Mouse (Mus musculus) gastrocnemius, postnatal 10 days (tissue): ENCODE results near the gene Gm20388. TPM values are rescaled to one million over a fixed set of nuclear protein-coding genes. Genes with fewer than 3 reads are reported as not detected.

Experiments
- DNase-seq: peaks from one replicate; pipeline ENCODE4 v3.0.0; 2021; ENCODE audit warnings: mixed read lengths
- total RNA-seq, 2 experiments: library from RNA; stranded (reverse); gene quantifications; 2 replicates each; pipeline ENCODE4 v1.2.3; 2021

The Gm20388 gene
- total RNA-seq, 2 experiments from 2014 or later = 2.9 to 6.0 TPM

DNA sequence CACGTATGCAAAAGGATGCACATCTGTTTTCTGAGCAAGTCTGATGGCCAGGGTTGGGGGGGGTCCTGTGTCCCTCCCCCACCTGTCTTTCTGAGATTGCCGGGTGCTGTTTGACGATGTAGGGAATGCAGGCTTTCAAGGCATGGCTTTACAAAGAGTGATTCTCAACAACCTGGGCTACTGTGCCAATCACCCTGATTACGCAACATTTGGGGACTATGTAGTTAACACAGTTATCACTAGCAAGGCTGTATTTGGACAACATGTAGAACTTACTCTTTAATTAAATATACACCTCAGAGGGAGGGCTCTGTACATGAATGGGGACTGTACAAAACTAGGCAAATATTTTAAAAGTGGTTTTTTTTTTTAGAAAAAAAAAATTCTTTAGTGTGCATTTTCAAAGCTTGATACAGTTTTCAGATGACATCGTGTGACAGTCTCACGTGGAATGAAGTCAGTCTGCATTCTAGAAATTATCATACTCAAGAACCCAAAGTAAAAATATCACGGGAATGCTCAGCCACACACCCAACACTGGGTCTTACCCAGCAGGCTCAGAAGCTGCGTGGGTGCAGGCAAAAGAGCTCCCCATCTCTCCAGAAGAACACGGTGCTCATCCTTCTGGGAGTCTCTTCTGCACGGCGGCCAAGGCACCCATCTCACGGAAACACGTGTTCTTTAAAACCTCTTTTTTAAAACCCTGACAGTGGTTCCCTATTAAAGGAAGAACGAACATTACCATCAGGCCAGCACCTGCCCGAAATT, 3930.1 kb downstream of the Gm20388 start:
- no peak for DNase-seq

DNA sequence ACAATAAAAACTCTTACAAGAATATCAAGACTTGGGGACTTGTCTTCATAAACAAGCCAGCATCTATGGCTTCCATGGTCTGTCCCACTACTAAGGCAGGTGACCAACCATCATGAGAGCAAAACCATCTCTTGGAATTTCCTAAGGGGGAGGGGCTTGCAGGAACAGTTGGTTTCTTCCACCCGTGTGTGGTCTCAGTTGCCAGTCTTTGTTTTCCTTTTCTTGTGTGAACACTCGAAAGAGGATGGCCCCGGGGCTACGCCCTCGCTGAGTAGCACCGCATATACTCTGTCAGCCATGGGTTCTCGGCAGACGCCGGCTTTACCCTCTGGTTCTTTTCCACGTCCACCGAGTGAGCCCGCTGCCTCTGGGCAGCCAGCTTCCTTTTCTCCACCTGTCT, 3931.4 kb downstream of the Gm20388 start:
- no peak for DNase-seq

DNA sequence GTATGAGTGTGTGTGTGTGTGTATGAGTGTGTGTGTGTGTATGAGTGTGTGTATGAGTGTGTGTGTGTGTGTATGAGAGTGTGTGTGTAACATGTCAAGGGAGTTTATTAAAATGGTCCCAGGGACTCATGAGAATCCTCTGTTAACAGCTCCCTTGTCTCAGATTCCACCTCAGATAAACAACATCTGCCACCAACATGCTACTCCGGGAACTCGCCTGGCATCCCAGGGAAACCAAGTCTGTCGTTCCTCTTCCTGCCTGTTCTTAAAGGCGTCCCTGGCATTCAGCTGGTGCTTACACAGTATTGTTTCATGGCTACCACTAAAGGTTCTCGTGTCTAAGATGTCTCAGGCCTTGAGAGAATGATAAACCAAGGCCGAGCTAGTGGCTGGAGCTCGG, 3933.7 kb downstream of the Gm20388 start:
- no peak for DNase-seq

DNA sequence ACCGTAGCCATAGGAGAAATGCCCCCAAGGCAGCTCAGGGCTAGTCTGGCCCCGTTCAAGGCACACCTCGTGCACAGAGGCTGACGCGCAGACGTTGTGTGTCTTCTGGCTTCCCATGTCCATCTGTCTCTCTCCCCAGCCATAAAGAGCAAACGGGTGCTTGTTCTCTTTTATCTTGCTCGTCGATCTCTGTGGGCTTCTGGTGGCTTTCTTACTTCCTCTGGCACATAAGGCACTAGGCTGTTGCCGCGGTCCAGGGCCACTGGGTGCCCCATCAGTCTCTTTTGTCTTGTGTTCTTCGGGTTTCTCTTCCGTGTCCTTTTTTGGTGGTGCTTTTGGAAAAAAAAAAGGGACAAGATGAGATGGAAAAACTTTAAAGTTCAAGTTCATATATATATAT, 3934.5 kb downstream of the Gm20388 start:
- no peak for DNase-seq

DNA sequence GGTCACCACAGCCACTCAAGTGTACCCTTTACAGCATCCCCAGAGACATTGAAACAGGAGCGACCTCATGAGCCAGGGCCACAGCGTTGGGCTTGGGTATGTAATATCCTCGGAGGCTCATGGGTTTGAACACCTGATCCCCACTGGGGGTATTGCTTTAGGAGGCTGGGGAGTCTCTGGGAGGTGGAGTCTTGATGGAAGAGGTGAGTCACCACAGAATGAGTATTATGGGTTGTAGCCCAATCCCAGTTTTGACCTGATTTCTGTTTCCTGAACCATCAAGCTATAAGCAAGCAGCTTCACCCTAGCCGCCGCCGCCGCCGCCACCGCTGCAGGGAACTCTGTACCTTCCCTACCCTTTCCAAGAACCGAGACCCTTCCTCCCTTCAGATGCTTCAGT, 3935.3 kb downstream of the Gm20388 start:
- no peak for DNase-seq

DNA sequence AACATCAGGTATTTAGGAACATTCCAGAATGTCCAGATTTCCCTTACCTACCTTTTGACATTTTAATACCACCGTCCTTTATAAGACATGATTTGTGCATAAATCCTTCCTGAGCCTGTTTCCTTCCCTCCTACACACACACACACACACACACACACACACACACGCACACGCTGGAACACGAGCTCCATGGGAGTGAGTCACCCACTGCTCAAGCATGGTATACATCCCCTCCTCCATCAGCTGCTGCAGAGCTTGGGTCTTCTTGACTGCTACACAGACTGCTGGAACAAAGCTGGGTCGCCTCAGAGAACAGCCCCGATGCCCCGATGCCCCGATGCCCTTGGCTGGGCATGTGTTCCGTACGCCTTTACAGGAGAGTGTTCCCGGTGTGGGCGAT, 3935.9 kb downstream of the Gm20388 start:
- no peak for DNase-seq

DNA sequence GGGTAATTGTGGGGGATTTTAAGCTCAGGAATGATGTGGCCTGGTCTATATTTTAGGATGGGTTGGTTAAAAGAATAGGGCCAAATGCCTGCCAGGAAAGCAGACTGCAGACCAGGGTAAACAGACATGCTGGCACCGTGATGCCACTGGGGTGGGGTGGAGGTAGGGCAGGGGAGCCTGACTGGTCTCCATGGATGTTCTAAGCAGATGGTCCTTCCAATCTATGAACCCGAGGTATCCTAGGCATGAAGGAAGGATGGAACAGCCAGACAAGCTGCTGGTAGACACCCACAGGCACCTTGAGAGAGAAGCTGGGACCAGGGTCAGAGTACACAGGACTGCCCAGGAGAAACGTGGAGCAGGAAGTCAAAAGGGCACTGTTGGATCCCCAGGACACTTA, 3936.9 kb downstream of the Gm20388 start:
- no peak for DNase-seq

DNA sequence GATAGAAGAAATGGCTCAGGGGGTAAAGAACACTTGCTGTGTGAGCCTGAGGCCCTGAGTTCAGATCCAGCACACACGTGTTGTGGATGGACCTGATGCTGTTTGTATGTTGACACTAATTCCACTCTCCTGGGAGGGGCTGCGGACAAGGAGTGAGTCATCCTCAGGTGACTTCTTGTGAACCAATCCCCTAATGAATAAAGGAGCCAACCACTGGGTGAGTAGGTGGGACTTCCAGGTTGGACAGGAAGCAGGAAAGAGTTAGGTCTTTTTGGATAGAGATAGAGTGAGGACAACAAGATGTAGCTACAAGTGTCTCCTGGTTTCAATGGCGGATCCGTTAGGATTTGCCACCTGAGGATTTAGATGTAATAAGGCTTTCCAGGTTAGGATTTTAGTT, 3938.7 kb downstream of the Gm20388 start:
- DNase-seq = no peak

DNA sequence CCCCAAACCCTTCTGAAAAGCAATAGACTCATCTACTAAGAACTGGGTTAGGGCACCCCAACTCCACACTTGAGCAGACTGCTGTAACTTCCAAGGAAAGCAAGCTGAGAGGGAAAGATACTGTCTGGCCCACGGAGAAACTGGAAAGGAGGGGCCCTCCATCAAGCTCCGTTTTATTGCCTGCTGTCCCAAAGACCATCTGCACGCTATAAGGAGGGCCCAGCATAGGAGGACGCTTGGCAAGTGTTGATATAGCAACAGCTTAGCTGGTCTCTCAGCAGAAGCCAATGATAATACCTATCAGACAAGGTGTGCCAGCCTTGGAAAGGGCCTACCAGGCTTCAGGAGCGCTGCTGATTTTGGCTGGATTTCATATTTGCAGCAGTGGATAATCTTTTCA, 3940.9 kb downstream of the Gm20388 start:
- no peak for DNase-seq

DNA sequence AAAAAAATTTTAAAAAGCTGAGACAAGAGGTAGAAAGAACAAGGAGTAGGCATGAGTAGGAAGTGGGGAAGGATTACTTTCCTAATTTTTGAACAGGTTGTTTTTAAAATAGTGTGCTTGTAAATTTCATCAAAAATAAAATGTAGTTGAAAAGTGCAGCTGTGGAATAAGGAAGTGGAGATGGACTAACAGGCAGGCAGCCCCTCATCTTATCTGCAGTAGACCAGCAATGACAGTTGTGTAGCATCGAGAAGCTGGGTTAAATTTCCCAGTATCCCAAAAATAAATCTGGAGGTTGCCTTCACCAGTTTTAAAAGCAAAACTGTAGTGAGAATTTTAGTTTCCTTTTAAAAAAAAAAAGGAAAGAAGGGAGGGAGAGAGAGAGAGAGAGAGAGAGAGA, 3943.6 kb downstream of the Gm20388 start:
- DNase-seq = no peak

DNA sequence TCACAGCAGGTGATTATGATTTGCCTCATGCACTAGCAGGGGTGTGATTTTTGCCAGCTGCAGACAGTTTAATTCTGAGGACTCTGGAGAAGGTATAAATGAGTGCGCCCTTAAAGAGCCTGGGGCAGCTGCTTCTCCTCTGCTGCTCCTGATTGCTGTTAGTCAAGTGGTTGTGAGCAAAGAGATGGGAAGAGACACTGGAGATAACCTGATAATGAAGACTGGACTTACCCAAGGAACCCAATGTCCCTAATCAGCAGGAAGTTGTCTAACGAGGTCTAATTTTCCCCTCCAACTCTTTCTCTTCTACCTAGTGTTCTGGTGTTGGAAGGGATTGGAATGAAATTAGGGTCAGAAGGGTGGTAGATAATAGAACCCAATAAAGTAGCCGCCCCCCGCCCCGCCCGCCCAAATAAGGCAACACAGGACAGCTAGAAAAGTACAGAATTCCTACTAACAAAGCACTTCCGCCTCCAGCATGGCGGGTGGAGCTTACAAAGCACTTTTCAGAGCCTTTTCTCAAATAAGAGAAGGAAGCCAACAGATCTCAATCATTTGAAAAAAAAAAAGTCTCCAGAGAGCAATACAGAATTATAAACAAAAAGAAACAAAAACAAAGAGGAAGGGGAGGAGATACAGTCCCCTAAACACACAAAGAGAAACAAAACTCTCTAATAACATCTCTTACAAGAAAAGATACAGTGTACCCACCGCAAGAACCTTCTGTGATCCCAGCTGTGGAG, 3944.3 kb downstream of the Gm20388 start:
- DNase-seq = no peak

DNA sequence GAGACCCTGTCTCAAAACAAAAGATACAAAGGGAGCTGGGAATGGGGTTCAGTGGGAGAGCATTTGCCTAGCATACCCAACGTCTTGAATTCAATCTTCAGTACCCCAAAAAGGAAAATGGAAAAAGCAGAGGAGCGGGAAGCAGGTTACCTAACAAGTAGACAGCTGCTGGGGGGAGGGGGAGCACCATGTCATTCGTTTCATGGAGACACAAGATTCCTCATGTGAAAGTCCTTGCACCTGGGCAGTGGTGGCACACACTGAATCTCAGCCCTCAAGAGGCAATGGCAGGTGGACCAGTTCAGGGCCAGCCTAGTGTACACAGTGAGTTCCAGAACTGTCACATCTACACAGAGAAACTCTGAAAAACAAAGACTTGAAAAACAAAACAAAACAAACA, 3946.7 kb downstream of the Gm20388 start:
- no peak for DNase-seq

DNA sequence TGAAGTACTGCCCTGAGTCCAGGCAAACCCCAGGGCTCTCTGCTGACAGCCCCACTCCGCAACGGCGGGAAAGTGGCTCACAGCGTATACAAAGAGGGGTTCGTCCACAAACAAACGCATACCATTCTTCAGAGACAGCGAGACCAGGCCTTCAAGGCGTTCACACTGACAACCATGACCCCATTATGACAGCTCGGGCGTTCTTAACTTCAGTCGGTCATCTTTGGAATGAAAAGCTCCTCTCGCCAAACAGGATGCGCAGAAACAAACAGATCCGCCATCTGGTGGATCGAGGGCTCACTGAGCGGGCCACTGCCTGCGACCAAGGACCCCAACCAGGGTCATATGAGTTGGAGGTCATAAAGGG, 3947.9 kb downstream of the Gm20388 start:
- no peak for DNase-seq

DNA sequence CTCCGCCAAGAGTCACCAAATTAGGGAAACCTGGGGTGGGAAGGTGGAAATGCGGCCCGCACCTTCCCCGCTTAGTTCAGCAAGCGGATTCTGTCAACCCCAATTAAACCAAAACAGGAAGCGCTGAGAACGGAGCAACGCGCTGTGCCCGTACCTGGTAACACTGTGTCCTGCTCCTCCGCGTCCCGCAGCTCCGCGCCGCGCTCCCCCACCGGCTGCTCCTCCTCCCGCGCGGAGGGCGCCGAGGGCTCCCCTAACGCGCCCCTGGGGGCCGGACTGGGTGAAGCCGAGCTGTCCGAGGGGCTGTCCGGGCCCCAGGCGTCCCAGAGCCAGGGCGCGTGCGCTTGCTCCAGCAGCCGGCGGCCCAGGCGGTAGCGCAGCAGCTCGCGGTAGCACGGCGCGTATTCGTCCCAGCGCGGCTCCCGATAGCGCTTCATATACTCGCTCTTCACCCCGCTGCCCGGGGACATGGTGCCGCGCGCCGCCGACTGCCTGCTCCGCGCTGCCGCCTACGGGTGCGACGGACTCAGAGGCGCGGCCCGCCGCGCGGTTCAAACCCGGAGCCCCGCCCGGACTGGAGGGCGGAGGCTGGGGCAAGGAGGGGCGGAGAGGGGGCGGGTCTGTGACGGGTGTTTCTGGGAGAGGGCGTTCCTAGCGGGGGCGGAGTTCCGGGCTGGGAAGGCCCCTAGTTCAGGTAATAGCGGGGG, 3948.5 kb downstream of the Gm20388 start:
- DNase-seq = peak; percentile 91

DNA sequence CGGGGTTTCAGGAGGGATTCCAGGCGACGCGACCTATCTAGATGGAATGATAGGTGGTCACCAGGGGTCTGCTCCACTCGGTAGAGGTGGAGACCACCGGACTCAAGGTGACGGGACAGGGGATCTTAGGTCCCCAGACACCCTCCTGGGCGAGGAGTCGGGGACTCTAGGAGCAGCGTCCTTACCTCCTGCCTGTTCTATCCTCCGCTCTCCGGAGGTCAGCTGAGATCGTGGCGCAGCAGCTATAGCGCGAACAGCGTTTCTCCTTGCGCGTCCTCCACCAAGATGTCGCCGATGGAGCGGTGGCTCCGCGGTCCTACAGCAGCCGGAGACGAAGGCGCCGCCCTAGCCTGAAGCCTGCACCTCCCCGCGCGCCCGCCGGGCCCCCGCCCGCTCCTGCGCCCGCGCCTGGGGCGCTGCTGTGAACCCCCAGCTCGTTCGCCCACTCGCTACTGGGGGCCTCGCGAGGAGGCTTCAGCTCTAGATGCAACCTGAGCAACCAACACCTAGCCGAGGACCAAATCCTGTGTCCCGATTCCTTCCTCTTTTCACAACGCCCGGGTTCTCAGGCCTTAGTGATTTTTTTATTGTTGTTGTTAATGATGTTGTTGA, 3949.1 kb downstream of the Gm20388 start, which contains the start of gene Ccsap:
Gene Ccsap, minus strand, starts transcription at position 562 of the 612 bp plus-strand sequence.
- peak; percentile 53 for DNase-seq

DNA sequence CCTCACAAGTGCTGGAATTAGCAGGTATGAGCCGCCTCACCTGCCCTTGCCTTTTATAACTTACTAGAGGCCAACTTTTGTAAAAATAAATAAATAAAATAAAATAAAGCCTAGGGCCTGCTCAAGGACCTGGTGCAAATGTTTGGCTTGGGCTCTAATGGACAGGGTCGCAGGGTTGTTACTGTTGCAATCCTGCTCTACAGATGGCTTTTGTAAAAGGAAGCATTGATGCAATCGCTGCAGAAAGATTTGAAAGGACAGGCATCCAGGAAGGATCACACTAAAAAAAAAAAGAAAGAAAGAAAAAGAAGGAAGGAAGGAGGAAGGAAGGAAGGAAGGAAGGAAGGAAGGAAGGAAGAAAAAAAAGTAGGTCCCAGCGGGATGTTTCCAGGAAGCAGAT, 3949.7 kb downstream of the Gm20388 start:
- no peak for DNase-seq

DNA sequence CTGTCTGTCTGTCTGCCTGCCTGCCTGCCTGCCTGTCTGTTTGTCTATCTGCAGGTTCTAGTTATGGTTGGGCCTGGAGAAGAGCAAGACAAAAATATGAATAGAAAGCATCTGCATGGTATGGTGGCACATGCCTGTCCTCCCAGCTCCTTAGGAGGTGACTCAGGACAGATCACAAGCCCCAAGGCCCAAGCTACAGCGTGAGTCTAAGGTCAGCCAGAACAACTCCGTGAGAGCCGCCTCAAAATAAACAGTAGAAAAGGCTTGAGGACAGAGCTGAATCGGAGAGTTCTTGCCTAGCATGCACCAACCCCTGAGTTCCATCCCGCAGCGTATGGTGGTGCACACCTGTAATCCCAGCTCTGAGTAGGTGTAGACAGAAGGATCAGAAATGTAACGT, 3955.1 kb downstream of the Gm20388 start:
- no peak for DNase-seq

DNA sequence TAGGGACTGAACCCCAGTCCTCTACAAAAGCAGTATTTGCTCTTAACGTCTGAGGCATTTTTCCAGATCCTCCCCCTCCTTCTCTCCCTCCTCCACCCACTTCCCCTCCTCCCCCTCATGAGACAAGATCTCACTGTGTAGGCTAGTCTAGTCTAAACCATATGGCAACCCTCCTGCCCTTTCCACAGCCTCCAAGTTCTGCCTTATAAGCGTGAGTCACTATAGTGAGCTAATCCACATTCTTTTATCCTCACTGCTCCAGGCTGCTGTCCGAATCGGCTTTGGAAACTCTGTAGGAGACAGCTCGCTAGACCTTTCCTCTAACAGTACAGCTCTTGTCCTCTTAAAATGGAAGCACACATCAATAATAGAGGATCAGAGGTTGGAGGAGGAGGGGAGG, 3956.3 kb downstream of the Gm20388 start:
- DNase-seq = no peak

DNA sequence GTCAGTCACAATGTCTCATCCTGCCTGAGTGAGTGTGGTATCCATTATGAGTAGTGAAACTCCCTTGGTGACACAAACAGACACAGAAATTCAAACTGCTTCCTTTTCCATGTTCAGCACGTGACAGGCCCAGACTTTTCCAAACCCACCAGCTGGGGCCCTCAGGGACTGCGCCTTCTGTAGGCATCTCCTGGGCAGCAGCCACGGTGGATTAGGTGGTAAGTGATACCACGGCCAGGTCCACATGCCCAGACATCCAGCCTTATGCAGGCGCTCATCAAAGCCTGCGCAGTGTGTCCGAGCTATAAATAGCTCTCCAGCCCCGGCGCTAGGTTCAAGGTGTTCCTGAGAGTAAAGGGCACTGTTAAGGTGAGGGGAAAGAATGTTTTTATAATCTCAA, 3961.4 kb downstream of the Gm20388 start:
- peak; percentile 59 for DNase-seq

DNA sequence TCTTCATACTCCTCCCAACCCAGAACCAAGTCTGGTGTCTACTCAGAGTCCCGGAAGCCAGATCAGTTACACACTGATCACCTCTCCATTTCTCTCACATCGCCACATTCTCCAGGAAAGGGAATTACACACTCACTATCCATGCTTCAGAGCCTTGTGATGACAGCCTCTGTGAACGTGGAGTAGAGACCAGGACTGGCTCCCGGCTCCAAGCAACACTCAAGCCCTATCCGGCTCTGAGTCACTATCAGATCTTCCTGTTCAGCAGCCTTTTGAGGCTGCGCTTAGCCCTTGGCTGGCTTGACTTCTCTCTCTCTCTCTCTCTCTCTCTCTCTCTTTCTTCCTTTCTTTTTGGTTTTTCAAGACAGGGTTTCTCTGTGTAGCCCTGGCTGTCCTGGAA, 3962.7 kb downstream of the Gm20388 start:
- DNase-seq = no peak

DNA sequence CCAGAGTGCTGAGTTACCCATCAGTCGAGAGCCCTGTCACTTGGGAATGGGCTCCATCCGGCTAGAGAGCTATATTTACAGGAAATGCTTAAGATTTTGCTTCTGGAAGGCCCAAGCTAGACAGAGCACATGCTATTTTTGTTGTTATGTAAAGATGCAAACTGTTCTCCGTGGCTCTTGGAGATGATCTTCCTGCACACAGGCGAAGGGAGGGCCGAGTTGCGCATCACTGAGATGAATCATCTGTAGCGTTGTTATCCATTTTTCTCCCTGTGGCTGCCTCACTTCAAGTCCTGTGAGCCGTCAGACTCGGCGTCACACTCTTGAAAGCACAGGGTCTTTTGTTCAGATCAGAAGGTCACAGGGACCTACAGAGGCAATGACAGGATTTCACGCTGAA, 3963.7 kb downstream of the Gm20388 start:
- DNase-seq = no peak

DNA sequence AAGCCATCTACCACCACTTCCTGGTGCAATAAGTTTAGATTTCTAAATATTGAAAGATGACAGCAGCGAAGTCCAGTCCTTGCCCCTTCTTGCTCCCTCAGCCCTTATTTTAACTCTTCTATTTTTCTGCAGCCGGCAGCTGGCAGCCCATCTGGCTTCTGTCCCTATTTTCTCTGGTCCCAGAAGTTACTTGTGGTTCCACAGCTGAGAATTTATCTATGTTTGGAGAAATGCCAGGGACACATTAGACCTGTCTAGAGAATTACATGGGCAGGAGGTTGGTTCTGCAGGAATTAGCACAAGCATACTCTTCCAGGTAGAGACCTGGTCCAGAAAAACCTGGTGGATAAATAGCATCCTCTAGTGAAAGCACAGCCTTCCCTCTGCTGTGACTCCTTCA, 3967.2 kb downstream of the Gm20388 start:
- no peak for DNase-seq

DNA sequence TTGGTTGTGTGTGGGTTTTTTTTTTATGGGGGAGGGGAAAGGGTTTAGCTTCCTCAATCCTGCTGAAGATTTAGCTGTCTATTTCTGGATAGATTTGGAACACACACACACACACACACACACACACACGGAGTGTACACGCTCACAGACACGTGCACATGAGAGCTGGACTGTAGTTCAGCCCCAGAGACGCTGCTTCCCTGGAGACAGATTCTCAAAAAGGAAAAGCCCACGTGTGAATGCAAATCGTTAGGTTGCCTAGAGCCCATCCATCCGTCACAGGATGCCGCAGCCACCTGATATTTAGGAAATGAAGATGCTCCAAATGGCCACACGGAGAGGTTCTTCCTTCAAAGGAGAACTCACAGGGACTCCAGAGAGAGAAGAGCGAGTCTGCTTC, 3969.6 kb downstream of the Gm20388 start:
- no peak for DNase-seq
